Mouse (Mus musculus) kidney, embryonic 14.5 days (tissue): ENCODE results near the gene Anp32a. TPM values are rescaled to one million over a fixed set of nuclear protein-coding genes. Genes with fewer than 3 reads are reported as not detected.
A peak's percentile ranks its signal among the peaks of the same experiment; 100 is the strongest.

Experiments used
- ATAC-seq: fragments of 200-750 bp; cut with Nextera tagmentation; 2 replicates; pipeline ENCODE4 v1.8.0; 2017; ENCODE audit warnings: moderate number of reproducible peaks, mild to moderate bottlenecking, moderate TSS enrichment, moderate library complexity; ENCODE audit not compliant: low FRiP score, low TSS enrichment
- H3K27ac ChIP-seq: fragments of 300-500 bp; sonication (generic); 2 replicates; pipeline ENCODE4 v1.5.1; 2014; ENCODE audit warnings: low read depth, mild to moderate bottlenecking, low read length, moderate library complexity, mixed read lengths
- H3K27me3 ChIP-seq: fragments of 300-500 bp; sonication (generic); 2 replicates; pipeline ENCODE4 v1.6.1; 2014; ENCODE audit warnings: mild to moderate bottlenecking, low read length; ENCODE audit not compliant: control insufficient read depth, insufficient read depth
- H3K36me3 ChIP-seq: fragments of 300-500 bp; sonication (generic); 2 replicates; pipeline ENCODE4 v1.6.1; 2014; ENCODE audit warnings: low read length, mixed read lengths; ENCODE audit not compliant: control insufficient read depth, insufficient read depth
- H3K4me1 ChIP-seq: fragments of 300-500 bp; sonication (generic); 2 replicates; pipeline ENCODE4 v1.6.1; 2014; ENCODE audit warnings: low read length, mixed read lengths; ENCODE audit not compliant: control insufficient read depth, insufficient read depth
- H3K4me2 ChIP-seq: fragments of 300-500 bp; sonication (generic); replicated peaks from 2 replicates; pipeline ENCODE4 v1.6.1; 2014; ENCODE audit warnings: low read depth, mild to moderate bottlenecking, low read length
- H3K4me3 ChIP-seq: fragments of 300-500 bp; sonication (generic); 2 replicates; pipeline ENCODE4 v1.5.1; 2014; ENCODE audit warnings: mild to moderate bottlenecking, low read length
- H3K9ac ChIP-seq: fragments of 300-500 bp; sonication (generic); 2 replicates; pipeline ENCODE4 v1.6.1; 2014; ENCODE audit warnings: low read depth, mild to moderate bottlenecking, low read length, moderate library complexity
- H3K9me3 ChIP-seq: fragments of 300-500 bp; sonication (generic); 2 replicates; pipeline ENCODE4 v1.6.1; 2016; ENCODE audit warnings: low read length; ENCODE audit not compliant: control insufficient read depth
- WGBS: fragments of 180-500 bp; shearing (Covaris S2); extraction: QIAGEN DNeasy Blood & Tissue Kit; methylation state at CpG from one replicate; pipeline ENCODE4 v1.1.7; 2014; 5-methylcytosine and 5-hydroxymethylcytosine counted together
- polyA plus RNA-seq: library from polyadenylated mRNA; unstranded; fragments of >200 nt; fragmentation: Nextera tagmentation; extraction: Ambion mirVana; gene quantifications from 2 replicates; pipeline ENCODE4 v1.2.1, GENCODE M21; 2014

Gene Anp32a
- polyA plus RNA-seq, 1 experiment from 2014 or later = 155 TPM

DNA sequence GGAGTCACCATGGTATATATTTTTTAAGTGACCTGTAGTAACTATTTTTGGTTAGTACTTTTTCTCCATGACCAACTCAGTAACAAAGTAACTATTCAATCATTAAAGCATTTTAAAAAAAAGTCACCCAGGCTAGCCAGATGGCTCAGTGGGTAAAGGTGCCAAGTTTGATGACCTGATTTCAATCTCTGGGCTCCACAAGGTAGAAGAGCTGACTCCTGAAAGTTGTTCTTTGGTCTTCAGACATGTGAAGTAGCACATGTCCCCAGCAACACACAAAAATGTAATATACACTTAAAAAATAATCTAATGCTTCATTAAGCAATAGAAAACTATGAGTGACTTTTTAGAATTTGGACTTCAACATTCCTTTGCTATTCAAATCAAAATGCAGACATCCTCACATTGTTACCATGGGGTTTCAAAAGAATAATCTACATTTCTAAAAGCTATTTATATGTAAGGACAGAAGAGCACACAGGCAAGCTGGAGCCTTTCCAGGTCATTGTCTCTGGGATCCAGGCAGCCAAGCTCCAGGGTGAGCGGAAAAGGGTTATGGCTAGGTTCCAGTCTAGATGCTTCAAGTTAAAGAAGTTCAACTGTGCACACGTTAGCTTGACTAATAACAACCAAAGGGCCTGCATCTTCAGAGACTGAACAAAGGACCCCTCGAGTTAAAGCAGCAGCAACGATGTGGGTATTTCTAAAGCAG, 3.0 kb upstream of the Anp32a start:
- 78% methylated on average over 4 of the region's 4 CpGs for WGBS
- ATAC-seq = no peak
- no peak overlapping the region for H3K9ac ChIP-seq
- no peaks in the 10 kb centered on the region for H3K36me3 ChIP-seq
- H3K4me2 ChIP-seq = no peak overlapping the region
- no peak overlapping the region for H3K27ac ChIP-seq
- H3K4me3 ChIP-seq = no peak overlapping the region
- no peaks in the 10 kb centered on the region for H3K27me3 ChIP-seq
- H3K4me1 ChIP-seq = no peaks in the 10 kb centered on the region
- no peaks in the 10 kb centered on the region for H3K9me3 ChIP-seq

DNA sequence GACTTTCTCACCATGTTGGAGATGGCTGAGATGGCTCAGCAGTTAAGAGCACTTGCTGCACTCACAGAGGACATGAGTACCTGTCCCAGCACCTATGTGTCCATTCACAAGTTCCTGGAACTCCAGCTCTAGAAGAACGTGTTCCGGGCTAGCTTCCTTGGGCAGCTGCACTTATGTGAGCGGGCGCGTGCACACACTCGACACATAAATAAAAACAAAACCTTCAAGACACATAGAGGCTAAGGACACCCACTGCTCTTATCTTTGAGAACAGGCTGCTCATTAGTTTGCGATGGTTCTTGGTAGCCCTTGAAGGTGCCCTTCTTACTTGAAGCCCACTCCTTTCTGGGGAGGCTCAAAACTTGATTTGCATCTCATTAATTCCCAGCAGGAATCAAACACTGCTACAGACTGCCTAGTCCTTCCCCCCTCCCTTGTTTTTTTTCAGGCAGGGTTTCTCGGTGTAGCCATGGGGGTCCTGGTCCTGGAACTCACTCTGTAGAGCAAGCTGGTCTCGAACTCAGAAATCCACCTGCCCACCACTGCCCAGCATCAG, 2.4 kb upstream of the Anp32a start:
- Histone ChIP-seq H3K4me3 (no peak overlapping the region), H3K27me3 (no peaks in the 10 kb centered on the region), H3K9me3 (no peaks in the 10 kb centered on the region), H3K4me1 (no peaks in the 10 kb centered on the region), H3K9ac (no peak overlapping the region), H3K4me2 (no peak overlapping the region), H3K36me3 (no peaks in the 10 kb centered on the region), H3K27ac (no peak overlapping the region)
- no peak for ATAC-seq
- 83% methylated on average over 9 of the region's 9 CpGs for WGBS

DNA sequence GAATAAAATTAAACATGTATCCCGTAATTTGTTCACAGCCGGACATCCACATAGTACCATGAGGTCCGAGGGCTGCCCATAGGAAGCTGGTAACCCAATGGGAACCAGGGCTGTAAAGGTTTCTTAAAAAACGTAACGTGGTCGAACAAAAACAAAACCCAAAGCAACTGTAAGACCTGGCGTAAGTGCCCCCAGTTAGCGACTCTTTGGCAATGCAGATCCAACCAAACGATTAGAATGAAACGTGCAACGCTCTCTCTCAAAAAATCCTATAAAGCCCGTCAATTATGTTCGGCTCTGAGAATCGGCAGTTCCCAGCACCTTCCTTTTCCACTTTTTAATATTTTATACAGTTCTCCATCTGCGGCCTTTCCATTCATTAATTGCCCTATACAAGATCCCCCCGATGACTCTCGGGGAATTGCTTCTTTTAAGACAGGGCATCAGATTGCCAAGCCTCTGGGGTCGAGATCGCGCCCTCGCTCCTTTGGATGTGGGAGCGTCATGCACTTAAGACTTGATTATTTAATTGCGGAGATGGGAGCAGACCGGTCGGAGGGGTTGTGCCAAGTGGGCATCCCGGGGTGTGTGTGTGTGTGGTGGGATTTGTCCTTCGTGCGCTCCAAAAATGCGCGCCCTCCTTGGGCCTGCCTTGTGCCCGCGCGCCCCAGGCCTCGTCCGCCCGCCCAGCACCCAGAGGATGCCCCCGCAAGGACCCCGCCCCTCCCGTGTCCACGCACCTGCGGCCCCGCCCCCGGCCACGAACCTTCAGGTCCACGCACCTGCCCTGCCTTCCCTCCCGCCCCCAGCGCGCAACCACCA, 581 bp upstream of the Anp32a start:
- no peaks in the 10 kb centered on the region for H3K9me3 ChIP-seq
- no peaks in the 10 kb centered on the region for H3K27me3 ChIP-seq
- peaks cover 7% of the 10 kb centered on the region for H3K4me1 ChIP-seq
- peak overlapping the region; percentile 39; the same call in 1 of the 2 replicates for H3K27ac ChIP-seq
- peak overlapping the region; percentile 63 for H3K4me2 ChIP-seq
- H3K9ac ChIP-seq = peak overlapping the region; percentile 99
- 1% methylated on average over 47 of the region's 48 CpGs for WGBS
- peak; percentile 40 for ATAC-seq
- H3K4me3 ChIP-seq = peak overlapping the region; percentile 81
- H3K36me3 ChIP-seq = no peaks in the 10 kb centered on the region

DNA sequence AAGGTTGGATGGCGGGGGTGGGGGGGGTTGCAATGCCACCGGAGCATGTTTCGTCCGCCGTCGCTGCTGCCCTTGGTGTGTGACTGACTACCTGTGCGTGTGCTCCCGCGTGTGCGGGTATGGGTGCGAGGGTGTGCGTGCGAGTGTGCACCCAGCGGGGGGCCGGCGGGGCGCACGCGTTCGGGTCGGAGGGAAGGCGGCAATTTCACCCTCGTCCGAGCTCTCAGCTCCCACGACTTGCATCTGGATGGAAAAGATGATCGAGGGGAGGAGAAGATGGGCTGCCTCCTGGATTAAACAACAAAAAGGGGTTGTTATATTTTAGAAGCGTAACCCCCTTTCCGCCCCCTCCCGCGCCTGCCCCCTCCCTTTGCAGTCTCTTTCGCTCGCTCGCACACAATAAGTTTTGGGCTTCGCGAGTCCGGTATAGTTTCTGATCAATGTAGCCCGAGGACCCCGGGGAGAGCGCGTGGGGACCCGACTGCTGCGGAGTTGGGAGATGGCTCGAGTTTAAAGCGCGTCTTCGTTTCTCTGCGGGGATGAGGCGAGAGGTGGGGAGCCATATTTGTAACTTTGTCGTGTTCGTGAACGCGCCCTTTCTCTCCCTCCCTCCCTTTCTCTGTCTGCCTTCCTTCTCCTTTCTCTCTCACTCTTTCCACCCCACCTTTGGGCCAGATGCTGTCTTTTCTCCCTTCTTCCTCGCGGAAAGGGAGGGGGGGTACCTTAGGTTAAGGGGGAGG, 778 bp downstream of the Anp32a start:
- Histone ChIP-seq H3K9ac (peak overlapping the region; percentile 99), H3K9me3 (no peaks in the 10 kb centered on the region), H3K27me3 (no peaks in the 10 kb centered on the region), H3K36me3 (no peaks in the 10 kb centered on the region), H3K27ac (peak overlapping the region; percentile 100), H3K4me3 (peak overlapping the region; percentile 81), H3K4me1 (peaks cover 15% of the 10 kb centered on the region), H3K4me2 (peak overlapping the region; percentile 63)
- WGBS = under 1% methylated on average over 52 of the region's 54 CpGs
- ATAC-seq = no peak

DNA sequence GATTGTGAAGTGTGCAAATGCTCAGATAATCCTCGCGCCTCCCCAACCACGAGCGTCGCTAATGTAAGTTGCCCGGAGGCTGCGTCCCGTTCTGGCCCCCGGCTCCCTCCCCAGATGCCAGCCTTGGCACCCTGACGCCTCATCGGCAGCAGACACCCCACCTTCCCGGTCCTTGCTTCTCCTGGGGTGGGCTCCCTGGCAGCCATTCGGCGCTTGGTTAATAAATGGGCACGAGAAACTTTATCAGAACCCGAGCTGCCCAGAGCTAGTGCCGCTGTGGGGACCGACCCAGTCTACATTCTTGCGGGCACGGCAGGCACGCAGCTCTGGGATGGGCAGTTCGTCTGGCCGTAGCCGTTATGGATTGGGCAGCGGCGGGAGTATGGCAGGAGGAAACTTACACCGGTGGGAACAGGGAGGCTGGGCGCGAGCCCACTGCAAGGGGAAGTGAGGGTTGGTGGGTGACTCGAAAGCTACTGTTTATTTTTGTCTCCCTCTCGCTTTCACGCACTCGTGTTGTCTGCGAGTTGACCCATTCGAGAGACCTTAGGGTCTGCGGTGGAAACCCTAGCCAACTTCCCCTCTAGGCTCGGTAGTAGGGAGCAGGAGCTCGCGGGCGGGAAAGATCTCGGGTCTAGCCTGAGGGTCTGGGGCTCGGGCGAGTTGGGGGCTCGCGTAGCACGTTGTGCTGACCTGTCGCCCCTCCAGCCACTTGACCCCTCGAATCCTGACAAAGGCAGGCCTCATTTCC, 1.5 kb downstream of the Anp32a start:
- H3K4me2 ChIP-seq = peak overlapping the region; percentile 63
- WGBS = under 1% methylated on average over 48 of the region's 48 CpGs
- ATAC-seq = peak; percentile 20; the same call in 1 of the 2 replicates

DNA sequence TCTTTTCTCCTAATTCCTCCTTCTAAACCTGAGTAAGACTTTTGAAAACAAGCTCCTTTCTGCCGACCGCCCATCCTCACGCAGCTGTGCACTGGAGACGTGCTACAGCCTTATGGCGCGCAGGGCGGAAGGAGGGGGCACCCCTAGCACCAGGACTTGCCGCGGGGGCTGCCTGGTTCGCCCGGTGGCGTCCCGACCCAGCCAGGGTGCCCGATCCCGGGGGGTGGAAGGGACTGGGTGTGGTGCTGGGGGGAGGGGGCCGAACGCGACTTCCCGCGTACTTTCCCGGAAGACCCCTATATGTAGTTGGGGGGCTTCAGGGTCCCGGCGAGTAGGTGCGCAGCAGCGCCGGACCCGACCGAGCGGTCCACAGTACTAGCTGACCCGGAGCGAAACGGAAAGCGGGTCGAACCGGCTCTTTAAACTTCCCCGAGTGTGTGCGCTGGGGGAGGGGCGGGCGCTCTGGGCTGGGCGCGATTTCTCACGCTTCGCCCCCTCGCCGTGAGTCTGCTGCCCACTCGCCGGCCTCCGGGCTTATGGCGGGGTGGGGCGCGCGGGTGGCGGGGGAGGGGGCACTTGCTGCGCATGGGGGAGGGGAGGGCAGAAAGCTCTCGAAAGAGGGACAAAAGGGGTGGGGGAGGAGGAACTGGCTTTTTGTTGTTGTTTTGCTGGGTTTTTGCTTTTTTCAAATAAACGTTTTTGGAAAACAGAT, 2.3 kb downstream of the Anp32a start:
- H3K27ac ChIP-seq = peak overlapping the region; percentile 100
- H3K4me2 ChIP-seq = peak overlapping the region; percentile 63
- no peaks in the 10 kb centered on the region for H3K27me3 ChIP-seq
- peak overlapping the region; percentile 81 for H3K4me3 ChIP-seq
- ATAC-seq = peak; percentile 53
- peaks cover 24% of the 10 kb centered on the region for H3K4me1 ChIP-seq
- WGBS = under 1% methylated on average over 50 of the region's 56 CpGs
- no peaks in the 10 kb centered on the region for H3K9me3 ChIP-seq
- peak overlapping the region; percentile 99 for H3K9ac ChIP-seq
- no peaks in the 10 kb centered on the region for H3K36me3 ChIP-seq

More for the DNA sequence above, 1.5 kb downstream of the Anp32a start:
- H3K4me1 ChIP-seq = peaks cover 19% of the 10 kb centered on the region
- H3K27me3 ChIP-seq = no peaks in the 10 kb centered on the region
- no peaks in the 10 kb centered on the region for H3K36me3 ChIP-seq
- H3K9ac ChIP-seq = peak overlapping the region; percentile 99
- peak overlapping the region; percentile 81 for H3K4me3 ChIP-seq
- H3K27ac ChIP-seq = peak overlapping the region; percentile 100
- no peaks in the 10 kb centered on the region for H3K9me3 ChIP-seq

DNA sequence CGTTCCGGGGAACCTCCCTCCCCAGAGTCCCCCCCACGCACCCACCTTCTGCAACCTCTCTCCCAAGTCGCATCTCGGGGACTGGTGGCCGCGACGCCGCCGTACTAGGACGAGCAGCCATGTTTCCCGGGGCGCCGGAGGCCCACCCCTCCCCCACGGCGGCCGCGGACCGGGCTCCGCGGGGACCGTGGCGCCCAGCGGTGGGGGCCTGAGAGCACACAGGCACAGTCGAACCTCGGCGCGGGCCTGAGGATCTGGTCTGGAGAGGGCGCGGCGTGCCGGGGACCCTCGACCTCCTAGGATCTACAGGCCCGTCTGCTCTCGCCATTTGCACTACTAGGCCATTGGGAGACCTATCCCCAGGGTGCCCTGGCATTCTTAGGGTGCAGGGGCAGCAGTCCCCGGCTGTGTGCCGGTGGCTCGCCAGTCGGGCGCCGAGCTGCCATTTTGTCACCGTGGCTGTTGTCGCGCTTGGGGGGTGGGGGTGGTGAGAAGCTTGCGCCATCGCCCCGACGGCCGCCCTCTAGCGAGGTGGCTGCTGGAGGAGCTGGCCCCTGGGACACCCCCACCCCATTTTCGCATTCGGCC, 2.9 kb downstream of the Anp32a start:
- H3K9me3 ChIP-seq = no peaks in the 10 kb centered on the region
- H3K4me3 ChIP-seq = peak overlapping the region; percentile 81
- peak overlapping the region; percentile 63 for H3K4me2 ChIP-seq
- peak overlapping the region; percentile 100 for H3K27ac ChIP-seq
- no peaks in the 10 kb centered on the region for H3K36me3 ChIP-seq
- peak overlapping the region; percentile 99 for H3K9ac ChIP-seq
- peaks cover 28% of the 10 kb centered on the region for H3K4me1 ChIP-seq
- H3K27me3 ChIP-seq = no peaks in the 10 kb centered on the region
- WGBS = under 1% methylated on average over 49 of the region's 52 CpGs
- ATAC-seq = 0 out of 2 replicates have a peak, but pooled peaks have one; percentile 5
